Mouse (Mus musculus) adrenal gland, postnatal 0 days (tissue): ENCODE results near the gene Gmpr. TPM values are rescaled to one million over a fixed set of nuclear protein-coding genes. Genes with fewer than 3 reads are reported as not detected.

Source experiments
- polyA plus RNA-seq: library from polyadenylated mRNA; unstranded; fragments of >200 nt; fragmentation: Nextera tagmentation; extraction: Ambion mirVana; gene quantifications from 2 replicates; pipeline ENCODE4 v1.2.1, GENCODE M21; 2015

The Gmpr gene
- polyA plus RNA-seq: 30.2 and 78.1 TPM in 2 replicates

GRCm38 (mm10) chr13:45507274-45508229, at the start of gene Gmpr:
TSS of gene Gmpr (plus strand) at chr13:45507444.

Other genes starting within 250 kb of the Gmpr start
- gene Mylip, start 117.7 kb upstream of the Gmpr start, polyA plus RNA-seq: 7.9 and 9.4 TPM in 2 replicates